Mouse (Mus musculus) olfactory bulb, adult 2 months (tissue): ENCODE measurements around the gene Tex22. TPM values are rescaled to one million over a fixed set of nuclear protein-coding genes. Genes with fewer than 3 reads are reported as not detected.

ENCODE experiments used
- H3K27ac ChIP-seq: fragments of 200-500 bp; 2 replicates; pipeline ENCODE4 v1.5.1; 2012; ENCODE audit warnings: low read depth, low read length; ENCODE audit not compliant: insufficient read depth
- H3K4me1 ChIP-seq: fragments of 200-500 bp; 2 replicates; pipeline ENCODE4 v1.6.1; 2012; ENCODE audit warnings: low read length; ENCODE audit not compliant: control insufficient read depth, insufficient read depth
- H3K4me3 ChIP-seq: fragments of 200-500 bp; 2 replicates; pipeline ENCODE4 v1.5.1; 2012; ENCODE audit warnings: mild to moderate bottlenecking, low read depth, low read length, moderate library complexity; ENCODE audit not compliant: insufficient read depth
- CTCF ChIP-seq: fragments of 200-500 bp; IDR thresholded peaks from 2 replicates; pipeline ENCODE4 v1.5.1; 2012; ENCODE audit warnings: low read depth, mild to moderate bottlenecking, low read length, moderate library complexity; ENCODE audit not compliant: insufficient read depth
- POLR2A ChIP-seq: fragments of 200-500 bp; IDR thresholded peaks from 2 replicates; pipeline ENCODE4 v1.6.1; 2012; ENCODE audit warnings: mild to moderate bottlenecking, low read depth, low read length, moderate library complexity; ENCODE audit not compliant: insufficient read depth
- WGBS: fragments of 180-500 bp; shearing (Covaris S2); methylation state at CpG from one replicate; pipeline ENCODE4 v1.1.7; 2018; 5-methylcytosine and 5-hydroxymethylcytosine counted together
- polyA plus RNA-seq: library from polyadenylated mRNA; stranded (reverse); fragments of >200 nt; gene quantifications from 2 replicates; pipeline ENCODE4 v1.2.4, GENCODE M21; 2012; ENCODE audit warnings: low replicate concordance; ENCODE audit not compliant: missing spikeins, insufficient read depth, insufficient read length

Tex22 gene
- polyA plus RNA-seq, 1 experiment = not detected

DNA sequence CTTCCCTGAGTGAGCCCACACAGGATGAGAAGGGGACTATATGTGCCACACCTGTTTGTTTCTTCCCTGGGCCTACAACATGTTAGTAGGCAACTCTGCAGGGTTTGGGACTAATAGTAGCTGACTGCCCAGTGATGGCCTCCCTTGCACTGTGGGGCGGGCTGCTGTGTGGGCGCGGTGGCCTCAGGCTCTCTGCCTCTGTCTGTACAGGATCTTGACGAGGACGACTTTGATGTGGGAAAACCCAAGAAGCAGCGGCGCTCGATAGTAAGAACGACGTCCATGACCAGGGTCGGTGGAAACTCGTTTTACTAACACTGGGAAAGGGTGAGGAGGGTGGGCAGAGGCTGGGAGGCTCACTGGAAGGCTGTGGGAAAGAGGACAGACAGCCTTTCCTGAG is 23.6 kb upstream of the Tex22 start:
- TF ChIP-seq CTCF (no peak), POLR2A (no peak)
- H3K27ac ChIP-seq = no peak overlapping the region
- 88% methylated on average over 12 of the region's 12 CpGs for WGBS
- H3K4me3 ChIP-seq = no peak overlapping the region
- H3K4me1 ChIP-seq = 0 out of 2 replicates have a peak, but pooled peaks cover 4% of the 10 kb centered on the region

DNA sequence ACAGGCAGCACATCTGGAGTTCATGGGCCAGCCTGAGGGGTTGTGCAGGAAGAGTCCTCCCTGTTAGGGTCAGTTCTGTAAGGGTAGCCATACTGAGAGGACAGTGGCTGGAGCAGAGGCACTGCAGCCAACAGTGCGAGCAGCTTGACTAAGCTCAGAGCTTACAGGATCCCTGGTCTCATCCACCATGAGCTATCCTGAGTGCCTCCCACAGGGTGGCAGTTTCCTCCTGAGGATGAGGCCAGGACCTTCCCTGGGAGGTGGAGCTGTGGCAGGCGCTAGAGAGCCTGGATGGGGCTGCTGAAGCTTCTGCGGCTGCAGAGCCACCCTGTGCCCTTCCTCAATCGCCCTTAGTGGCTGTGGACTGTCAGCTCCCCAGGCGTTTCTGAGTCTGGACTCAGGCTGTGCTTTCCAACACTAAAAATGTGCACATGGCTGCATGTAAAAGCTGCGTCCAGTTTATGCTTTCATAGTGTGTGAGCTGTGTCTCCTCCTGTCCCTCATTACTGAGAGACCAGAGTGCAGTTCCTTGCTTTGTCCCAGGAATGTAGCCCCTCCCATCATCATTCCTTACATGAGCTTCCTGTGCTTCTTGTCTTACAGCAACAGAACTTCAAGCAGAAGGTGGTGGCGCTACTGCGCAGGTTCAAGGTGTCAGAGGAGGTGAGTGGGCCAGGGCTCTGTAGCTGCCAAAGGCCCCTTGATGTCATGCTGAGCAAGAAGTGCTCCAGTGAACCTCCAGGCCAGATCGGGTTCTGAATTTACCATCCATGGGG is 22.5 kb upstream of the Tex22 start:
- TF ChIP-seq CTCF (no peak), POLR2A (no peak)
- 0 out of 2 replicates have a peak, but pooled peaks cover 4% of the 10 kb centered on the region for H3K4me1 ChIP-seq
- WGBS = 70% methylated on average over 9 of the region's 9 CpGs
- H3K27ac ChIP-seq = no peak overlapping the region
- H3K4me3 ChIP-seq = no peak overlapping the region

DNA sequence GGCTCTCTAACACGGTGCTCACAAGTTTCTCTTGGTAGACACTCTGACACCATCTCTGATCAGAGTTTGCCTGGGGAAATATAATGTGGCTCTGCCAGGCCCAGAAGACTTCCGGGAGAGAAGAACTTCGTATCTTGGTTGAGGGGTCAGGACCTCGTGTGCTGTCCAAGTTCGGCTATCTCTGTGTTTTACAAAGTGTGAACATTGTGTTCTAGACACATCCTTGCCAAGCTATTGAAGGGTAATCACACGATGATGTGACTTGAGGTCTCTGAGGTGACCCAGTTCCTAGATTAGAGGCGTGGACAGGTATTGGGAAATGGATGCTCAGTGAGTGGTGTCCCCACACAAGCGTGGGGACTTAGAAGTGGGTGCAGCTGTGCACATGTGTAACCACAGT is 18.2 kb upstream of the Tex22 start:
- Histone ChIP-seq H3K27ac (no peak overlapping the region), H3K4me1 (no peaks in the 10 kb centered on the region), H3K4me3 (no peak overlapping the region)
- 89% methylated on average over 8 of the region's 8 CpGs for WGBS
- TF ChIP-seq CTCF = no peak
- TF ChIP-seq POLR2A = no peak

DNA sequence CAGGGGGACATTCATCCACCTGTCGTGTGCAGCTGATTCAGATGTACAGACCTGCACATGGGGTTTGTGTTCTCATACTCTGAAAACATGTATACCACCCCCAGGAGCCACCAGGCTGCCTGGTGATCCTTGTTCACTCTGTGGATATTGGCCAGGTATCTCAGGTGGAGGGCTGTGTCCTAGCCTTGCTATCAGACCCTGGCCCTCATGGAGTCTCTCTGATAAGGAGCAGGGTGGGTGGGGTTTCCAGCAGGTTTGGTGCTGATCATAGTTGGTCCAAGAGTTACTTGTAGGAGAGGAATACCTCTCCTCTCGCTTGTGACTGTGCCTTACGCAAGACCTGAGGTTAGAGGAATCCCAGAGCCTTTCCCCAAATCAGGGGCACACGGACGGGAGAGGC is 14.1 kb upstream of the Tex22 start:
- no peak overlapping the region for H3K27ac ChIP-seq
- TF ChIP-seq POLR2A (no peak), CTCF (no peak)
- WGBS = 92% methylated on average over 5 of the region's 5 CpGs
- H3K4me1 ChIP-seq = no peaks in the 10 kb centered on the region
- H3K4me3 ChIP-seq = no peak overlapping the region

DNA sequence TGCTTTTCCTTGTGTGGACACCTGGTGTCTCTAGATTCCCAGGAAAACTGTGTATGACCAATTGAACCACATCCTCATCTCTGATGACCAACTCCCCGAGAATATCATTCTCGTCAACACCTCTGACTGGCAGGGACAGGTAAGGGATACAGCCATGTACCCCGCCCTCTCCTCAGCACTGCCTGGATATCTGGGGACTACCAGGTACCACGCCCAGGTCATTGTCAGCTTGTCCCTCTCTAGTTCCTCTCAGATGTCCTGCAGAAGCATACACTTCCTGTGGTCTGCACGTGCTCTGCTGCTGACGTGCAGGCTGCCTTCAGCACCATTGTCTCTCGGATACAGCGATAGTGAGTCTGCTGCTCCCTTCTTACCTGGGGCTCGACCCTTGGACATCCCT is 12.7 kb upstream of the Tex22 start:
- WGBS = 90% methylated on average over 9 of the region's 9 CpGs
- Histone ChIP-seq H3K4me3 (no peak overlapping the region), H3K27ac (no peak overlapping the region), H3K4me1 (no peaks in the 10 kb centered on the region)
- TF ChIP-seq CTCF (no peak), POLR2A (no peak)

DNA sequence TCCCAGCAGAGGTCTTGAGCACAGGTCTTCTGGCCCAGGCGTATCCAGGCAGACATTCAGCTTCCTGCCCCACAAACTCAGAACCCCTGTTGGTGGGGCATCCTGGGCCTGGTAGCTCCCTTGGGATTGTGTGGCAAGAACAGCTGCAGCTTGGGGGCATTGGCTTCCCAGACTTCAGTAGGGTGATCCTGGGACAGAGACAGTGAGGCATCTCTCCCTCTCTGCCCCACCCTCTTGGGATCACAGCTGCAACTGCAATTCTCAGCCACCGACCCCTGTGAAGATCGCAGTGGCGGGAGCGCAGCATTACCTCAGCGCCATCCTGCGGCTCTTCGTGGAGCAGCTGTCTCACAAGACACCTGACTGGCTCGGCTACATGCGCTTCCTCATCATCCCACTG is 12.1 kb upstream of the Tex22 start:
- no peaks in the 10 kb centered on the region for H3K4me1 ChIP-seq
- no peak overlapping the region for H3K4me3 ChIP-seq
- 65% methylated on average over 10 of the region's 10 CpGs for WGBS
- TF ChIP-seq CTCF (no peak), POLR2A (no peak)
- no peak overlapping the region for H3K27ac ChIP-seq

DNA sequence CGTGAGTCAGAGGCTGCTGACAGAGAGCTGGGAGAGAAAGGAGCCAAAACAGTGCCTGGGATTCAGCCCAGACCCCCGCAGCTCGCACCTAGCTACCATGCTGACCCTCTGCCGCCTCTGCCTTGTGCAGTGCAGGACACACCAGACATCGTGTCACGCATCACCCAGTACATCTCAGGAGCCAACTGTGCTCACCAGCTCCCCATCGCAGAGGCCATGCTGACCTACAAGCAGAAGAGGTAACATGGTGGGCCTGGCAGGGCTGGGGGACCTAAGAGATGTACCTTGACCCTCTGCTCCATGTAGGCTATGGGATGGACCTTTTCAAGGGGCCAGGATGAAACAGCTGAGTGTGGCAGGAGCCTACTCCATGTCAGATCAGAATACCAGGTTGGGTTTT is 10.6 kb upstream of the Tex22 start:
- WGBS = 95% methylated on average over 7 of the region's 7 CpGs
- Histone ChIP-seq H3K27ac (no peak overlapping the region), H3K4me1 (no peaks in the 10 kb centered on the region), H3K4me3 (no peak overlapping the region)
- TF ChIP-seq POLR2A (no peak), CTCF (no peak)

DNA sequence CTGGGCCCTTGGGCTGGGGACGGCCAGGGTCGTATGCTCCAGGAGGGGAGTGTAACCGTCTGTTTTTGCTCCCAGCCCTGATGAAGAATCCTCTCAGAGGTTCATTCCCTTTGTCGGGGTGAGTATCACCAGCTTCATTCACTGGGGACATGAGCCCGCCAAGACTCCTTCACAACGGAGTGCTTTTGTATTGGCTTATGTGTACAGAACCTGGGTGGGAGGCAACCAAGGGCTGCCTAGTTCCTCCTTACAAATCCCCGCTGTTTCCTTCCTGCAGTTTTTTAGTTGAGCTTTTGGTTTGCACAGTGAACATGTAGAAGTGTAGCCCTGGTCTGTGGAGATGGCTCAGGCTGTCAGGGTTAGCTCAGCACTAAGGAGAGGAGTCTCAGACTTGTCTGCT is 6.3 kb upstream of the Tex22 start:
- no peak overlapping the region for H3K27ac ChIP-seq
- H3K4me1 ChIP-seq = no peaks in the 10 kb centered on the region
- 83% methylated on average over 7 of the region's 7 CpGs for WGBS
- TF ChIP-seq POLR2A (no peak), CTCF (no peak)
- no peak overlapping the region for H3K4me3 ChIP-seq

DNA sequence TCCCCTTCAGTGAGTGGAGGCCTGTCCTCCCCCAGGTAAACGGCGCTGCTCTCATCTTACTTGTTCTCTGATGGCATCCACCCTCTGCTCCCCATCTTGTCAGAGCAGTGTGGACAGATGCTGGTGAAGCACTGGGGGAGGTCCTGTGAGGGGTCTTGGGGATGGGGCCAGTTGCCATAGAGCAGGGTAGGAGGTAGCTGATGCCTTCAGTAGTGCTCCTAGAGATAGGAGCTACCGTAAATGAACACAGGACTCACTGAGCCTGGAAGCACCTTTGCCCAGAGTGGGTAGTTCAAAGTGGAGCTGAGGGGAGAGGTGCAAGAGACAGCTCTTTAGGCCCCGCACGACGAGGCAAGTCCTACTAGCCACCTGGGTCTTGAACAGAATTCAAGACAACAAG is 4.9 kb upstream of the Tex22 start:
- Histone ChIP-seq H3K27ac (no peak overlapping the region), H3K4me3 (no peak overlapping the region), H3K4me1 (peaks cover 9% of the 10 kb centered on the region)
- WGBS = 95% methylated on average over 6 of the region's 6 CpGs
- TF ChIP-seq CTCF (no peak), POLR2A (no peak)

DNA sequence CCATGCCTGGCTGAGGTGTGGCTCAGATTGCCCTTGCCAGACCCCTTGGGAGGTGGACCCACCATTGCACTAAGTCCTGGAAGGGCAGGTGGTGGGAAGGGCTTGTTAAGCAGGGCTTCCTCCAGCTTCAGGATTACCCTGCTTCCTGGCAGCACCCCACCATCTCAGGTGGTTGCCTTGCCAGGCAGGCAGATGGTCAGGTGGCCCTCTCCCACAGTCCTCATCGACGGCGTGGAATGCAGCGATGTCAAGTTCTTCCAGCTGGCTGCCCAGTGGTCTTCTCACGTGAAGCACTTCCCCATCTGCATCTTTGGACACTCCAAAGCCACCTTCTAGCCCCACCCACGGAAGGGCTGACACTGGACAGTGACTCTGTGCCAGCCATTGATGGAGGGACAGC is 3.0 kb upstream of the Tex22 start:
- TF ChIP-seq CTCF (no peak), POLR2A (no peak)
- Histone ChIP-seq H3K27ac (no peak overlapping the region), H3K4me3 (no peak overlapping the region), H3K4me1 (peaks cover 21% of the 10 kb centered on the region)
- 88% methylated on average over 6 of the region's 6 CpGs for WGBS
